Mouse (Mus musculus): ENCODE results near the gene Frzb.
"Not testable (repeated sequence)": the region's sequence is repeated elsewhere in the genome, so short reads cannot be mapped to it uniquely, and the experiment has no call there.

Gene Frzb

DNA sequence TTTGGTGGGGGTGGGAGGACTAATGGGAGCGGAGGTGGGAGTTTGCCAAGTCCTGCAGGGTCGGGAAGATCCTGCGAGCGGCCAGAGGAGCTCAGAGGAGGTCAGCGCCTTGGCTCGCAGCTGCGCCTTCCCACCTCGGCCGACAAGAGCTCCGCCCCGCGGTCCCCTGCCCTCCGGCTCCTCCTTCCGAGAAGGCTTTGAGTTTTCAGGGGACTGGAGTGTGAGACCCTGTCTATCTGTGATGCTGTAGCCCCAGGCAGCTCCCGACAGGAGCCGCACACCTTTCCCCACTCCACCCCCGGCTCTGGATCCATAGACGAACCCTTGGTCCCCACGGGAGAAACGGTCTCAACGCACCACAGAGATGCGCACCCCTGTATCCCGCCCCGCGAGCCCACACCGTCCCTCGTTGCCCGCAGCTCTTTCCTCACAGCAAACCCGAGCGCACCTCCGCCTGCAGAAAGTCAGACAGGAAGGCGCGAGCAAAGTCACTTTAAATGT, at the start of gene Frzb:
Gene Frzb, minus strand, starts transcription at position 335 of the 501 bp plus-strand sequence.
- peak; percentile 28 to 32 for DNase-seq (ENCODE audit: low spot score in 2 of 2)

DNA sequence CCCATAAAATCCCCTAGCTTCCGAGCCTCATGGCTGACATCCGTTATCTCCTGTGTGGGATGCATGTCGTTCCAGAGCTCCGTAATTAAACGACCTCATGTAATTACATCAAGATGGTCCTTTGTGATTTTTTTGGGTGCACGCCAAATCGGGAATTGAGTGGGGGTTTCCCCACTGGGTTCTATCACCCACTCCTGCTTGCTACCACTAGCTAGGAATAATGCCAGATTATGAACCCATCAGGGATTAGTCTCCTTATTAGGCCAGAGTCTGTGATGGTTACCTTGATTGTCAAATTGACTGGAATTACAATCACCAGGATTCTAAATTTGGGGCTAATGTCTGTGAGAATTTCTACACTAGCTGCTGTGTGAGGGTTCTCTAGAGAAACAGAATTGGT, 47.9 kb upstream of the Frzb start:
- not testable (repeated sequence) for DNase-seq (ENCODE audit: low spot score in 2 of 2)

DNA sequence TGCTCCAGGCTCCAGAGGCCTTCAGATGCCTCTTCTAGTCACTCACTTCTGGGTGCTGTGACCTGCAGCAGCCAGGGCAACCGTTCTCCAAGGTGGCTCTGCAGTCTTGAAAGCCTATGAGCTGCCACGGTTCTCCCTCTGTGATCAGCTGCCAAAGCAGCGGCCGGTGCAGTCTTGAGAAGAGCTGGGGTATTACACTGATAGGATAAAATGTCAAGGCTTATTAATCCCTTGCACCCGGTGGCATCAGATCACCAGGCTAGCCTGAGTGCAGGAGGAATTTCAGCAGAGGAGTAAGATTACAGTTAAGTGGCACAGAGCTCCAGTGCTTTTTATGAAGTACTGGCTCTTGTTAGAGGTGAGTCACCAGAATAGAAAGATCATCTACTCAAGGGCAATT, 39.4 kb upstream of the Frzb start:
- DNase-seq (ENCODE audit: low spot score in 2 of 2): no peak

DNA sequence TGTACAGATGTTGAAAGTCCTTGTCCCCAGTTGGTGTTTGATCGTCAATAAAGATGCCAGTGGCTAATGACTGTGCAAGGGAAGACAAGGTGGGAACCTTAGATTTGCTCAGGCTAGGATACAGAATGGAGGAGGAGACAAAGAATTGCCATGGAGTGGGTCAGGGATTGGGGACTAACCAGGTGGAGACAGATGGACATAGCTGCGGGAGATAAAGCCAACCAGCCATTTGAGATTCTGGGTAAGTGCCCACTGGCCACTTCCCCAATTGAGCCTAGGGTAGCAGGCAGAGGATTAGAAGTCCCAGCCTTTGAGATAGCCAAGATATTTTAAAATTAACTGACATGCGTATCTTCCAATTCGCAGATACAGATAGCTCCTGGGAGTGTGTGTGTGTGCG, 37.5 kb upstream of the Frzb start:
- DNase-seq (ENCODE audit: low spot score in 2 of 2): no peak

DNA sequence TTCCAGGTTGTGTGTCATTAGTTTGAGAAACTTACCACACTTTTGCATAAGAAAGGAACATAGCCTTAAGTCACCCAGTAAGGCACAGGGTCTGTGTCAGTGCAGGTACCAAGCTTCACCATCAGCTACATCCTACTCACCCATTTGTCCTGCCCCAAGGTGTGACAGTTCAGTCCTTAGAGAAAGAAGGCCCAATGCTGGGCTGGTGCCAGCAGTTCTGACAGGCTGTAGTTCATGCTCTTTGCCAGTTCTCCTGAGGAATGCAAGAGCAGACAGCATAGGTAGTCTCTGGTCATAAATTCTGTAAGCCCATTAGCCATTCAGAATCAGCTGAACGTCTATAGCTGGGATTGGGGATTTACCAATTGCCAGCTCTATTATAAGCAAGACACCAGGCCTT, 28.4 kb upstream of the Frzb start:
- no peak for DNase-seq (ENCODE audit: low spot score in 2 of 2)

DNA sequence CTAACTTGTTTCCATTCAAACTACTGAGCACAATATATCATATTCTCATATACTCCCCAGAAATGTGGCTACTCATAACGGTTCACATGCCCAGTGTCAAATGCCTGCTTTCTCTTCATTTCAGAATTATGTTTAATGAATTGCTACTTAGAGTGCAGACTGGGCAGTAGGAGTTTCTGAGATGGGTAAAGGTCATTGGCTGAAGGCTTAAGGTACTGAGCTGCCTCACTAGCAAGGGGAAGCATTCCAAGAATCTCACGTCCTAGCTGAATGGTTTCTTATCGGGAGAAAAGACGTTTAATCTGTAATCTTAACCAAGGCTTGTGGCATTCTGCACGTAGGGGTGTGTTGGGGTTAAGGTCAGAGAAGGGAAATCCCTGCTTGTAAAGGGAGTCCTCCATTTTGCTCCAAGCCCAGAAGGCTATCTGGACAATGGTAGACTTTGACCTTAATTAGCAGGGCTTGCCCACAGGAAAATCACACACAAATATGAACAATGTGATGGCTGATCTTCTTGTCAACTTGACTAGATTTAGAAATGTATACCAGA, 26.9 kb upstream of the Frzb start:
- DNase-seq (ENCODE audit: low spot score in 2 of 2): no peak

DNA sequence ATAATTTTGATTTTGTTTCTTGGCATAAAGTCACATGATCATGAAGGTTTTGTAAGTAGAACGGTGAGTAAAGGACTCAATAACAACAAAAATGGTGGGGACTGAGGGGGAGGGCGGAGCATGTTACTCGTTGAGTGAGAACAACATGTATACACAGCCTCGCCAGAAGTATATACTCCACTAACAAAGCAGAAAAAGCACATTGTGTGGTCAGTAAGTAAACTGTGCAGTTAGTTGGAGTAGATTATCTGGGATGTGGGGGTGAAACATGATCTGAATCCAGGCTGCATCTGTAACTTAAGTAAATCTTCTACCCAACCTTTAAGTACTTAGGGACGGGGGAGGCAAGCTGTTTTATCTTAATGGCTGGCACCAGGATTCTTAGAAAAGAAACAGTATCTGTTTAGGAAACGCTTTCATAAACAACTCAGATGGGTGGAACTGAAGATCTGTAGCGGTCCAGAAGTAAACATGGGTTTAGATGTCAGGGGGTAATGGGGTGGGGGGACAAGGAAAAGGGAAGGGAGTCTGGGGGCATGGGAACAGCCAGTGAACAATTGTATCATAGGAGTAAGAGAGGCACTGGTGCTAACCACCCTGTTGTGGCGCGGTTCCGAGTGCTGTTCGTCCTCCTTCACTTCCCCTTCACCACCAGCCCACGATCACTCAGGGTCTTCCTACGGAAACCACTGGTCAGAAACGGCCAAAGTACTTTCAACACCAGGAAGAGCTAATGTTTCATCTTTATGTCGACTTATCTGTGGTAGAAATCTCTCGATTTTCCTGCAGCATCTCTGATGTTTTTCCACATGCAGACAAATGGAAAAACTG, 18.8 kb upstream of the Frzb start:
- DNase-seq (ENCODE audit: low spot score in 2 of 2): no peak

DNA sequence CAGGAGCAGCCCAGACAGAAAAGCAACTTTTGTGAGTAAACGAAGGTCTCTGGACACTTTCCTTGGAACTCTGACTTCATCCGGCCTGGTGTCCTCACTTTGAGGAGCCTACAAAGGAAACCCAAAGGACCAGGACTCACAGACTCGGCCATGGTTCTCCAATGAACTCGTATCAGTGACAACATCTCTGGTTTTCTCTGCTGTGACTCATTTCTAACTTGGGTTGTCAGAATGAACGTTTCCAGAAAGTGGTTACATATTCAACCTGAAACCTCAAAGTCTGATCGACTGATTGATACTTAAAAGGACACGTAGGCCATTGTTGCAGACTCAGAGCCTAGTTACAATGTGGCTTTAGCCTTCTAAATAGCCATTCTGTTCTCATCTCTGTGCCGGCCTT, 14.4 kb upstream of the Frzb start:
- DNase-seq (ENCODE audit: low spot score in 2 of 2): no peak

DNA sequence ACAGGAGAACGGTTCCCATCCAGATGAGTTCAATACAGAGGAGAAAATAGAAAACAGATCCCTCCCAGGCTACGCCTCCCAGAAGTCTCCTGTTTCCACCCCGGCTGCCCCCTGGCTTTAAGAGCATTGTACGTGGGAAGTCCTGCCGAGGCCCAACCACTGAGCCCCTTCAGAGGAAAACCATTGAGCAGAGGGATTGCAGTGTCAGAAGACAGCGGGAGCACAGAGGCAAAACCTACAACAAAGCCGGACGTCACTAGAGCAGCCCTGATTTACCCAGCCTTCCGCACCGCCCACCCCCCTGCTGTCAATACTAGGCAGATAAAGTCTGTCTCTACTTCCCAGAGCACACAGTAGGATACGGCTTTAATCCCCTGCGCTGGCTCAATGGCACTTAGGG, 806 bp upstream of the Frzb start:
- peak in 1 of 2 experiments; percentile 17 for DNase-seq (ENCODE audit: low spot score in 2 of 2)

DNA sequence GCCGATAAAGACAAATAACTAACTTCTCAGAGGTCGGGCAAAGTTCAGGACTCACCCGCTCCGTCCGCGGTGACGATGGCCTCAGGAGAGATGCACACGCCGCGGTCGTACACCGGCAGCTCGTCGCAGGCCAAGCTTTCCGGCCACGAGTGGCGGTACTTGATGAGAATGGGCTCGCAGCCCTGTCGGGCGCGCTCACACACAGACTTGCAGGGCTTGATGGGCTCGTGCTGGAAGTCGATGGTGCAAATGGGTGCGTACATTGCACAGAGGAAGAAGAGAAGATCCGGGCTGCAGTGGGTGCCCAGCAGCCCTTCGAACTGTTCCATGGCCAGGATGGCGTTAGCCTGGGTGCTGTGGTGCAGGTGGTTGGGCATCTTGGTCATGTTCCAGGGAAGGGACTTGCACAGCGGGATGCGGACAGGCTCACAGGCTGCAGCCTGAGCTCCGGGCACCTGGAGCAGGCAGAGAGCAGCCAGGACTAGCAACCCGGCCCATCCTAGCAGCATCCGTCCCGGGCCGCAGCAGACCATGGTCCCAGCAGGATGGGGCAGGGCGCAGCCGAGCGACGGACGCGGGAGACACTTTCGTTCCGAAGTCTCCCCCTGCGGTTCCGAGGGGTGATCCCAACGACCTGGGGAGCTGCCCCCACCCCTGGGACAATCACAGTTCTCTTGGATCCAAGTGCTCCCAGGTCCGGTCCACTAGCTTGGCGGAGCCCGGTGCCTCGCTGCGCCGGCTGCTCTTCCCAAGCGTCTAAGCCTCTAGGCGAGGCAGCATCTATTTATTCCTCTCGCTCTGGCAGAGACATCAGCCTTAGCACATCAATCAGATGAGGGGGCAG, 895 bp downstream of the Frzb start:
- DNase-seq (ENCODE audit: low spot score in 2 of 2): peak; percentile 34 to 58

DNA sequence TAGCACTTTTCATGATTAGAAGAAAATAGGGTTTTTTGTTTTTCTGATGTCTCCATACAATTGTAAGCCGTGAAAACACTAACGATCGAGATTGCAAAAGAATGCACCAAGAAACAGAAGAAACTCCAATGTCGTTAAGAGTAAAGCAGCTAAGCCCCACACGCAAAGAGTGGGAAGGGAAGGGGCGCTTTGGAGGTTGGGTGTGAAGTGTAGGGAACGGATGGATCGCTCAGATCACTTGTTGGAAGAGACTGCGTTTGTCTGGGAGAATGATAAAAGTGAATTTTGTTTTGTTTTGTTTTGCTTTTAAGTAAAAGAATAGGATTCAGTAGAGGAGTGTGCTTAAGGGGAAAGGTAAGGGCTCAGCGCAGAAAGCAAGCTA, 1.5 kb downstream of the Frzb start:
- peak in 1 of 2 experiments; percentile 6 for DNase-seq (ENCODE audit: low spot score in 2 of 2)

DNA sequence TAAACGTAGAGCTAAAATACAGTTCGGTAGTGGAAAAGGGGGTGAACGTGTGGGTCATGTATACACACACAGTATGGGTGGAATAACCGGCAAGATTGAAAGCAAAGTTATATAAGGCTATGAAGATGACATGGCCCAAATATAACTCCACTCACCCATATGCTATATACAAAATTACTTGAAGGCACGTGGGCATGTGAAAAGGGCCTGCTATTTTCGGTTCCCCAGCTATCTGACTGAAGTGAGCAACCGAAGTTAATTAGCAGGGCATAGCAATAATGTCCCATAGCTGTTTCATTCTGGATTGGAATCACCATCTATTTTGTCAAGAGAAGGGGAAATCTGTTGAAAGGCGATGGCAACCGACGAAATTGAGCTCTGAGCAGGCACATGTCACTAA, 1.9 kb downstream of the Frzb start:
- DNase-seq (ENCODE audit: low spot score in 2 of 2): peak in 1 of 2 experiments; percentile 32

DNA sequence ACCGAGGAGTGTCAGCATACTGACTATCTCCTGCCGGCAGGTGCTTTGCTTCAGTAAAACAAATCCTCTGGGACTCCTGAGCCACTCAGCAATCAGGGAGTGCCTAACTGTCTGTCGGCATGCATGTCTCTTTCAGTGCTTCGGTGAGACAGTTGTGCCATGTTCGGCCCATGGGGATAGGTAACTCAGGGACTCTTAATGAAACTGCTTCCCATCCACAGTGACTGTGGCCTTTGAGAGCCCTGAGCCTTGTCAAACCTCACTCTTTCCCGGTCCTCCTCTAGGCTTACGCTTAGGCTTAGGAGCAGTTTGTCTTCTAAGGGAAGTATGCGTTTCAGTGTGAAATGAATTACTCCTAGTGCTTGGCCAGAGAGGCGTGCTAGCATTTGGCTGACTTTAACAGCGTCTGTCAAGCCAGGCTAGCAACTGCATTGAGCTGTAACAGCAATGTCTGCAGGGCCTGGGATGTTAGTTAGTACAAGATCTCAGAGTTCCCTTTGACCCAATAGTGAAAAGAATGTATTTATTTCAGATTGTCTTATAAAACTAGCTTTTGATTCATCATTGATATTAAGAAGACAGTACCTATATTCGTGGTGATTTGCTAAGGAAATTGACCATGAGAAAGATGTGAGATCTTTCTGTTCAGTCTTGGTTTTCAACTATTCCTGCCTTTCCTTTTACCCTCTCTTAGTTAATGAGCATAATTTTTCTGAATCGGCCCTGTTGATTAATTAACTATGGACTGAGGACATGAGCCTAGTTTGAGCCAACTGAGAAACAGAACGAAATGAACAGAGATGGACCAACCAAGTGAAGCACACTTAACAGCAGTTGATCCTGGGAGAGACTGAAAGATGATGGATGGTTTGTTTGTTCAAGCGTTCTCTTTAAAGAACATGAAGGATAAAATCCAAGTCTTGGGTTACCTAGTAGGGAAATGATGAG, 2.7 kb downstream of the Frzb start:
- no peak for DNase-seq (ENCODE audit: low spot score in 2 of 2)

DNA sequence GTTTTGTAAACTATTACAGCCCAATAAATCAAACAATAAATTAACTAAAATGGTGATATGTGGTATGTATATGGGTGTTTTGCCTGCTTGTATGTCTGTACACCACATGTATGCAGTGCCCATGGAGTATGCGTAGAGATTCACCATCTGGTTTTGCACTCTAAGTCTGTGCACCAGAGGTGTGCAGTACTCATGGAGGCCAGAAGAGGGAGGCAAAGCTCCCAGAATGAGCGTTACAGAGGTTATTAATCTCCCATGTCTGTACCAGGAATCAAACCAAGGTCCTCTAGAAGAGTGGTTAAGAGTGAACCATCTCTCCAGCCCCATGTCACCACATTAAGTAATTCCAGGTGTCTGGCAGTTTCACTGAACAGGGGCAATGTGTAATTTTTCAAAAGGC, 3.5 kb downstream of the Frzb start:
- no peak for DNase-seq (ENCODE audit: low spot score in 2 of 2)

DNA sequence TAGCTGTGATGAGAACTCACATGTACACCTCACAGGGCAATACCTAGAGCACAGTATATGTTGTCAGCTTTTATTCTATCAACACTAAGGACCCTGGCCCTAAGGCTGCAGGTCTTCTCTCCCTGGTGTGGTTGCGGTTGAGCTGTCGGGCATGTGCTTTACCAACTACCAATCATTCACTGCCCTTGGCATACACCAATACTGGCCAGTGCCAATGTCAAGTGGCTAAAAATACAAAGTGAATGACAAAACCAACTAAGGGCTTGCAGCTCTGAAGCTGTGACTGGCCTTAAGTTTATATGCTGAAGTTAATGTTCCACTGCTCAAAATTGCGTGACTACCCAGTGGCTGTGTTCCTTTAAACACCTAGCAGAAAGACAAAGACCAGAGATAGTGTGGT, 6.0 kb downstream of the Frzb start:
- no peak for DNase-seq (ENCODE audit: low spot score in 2 of 2)

DNA sequence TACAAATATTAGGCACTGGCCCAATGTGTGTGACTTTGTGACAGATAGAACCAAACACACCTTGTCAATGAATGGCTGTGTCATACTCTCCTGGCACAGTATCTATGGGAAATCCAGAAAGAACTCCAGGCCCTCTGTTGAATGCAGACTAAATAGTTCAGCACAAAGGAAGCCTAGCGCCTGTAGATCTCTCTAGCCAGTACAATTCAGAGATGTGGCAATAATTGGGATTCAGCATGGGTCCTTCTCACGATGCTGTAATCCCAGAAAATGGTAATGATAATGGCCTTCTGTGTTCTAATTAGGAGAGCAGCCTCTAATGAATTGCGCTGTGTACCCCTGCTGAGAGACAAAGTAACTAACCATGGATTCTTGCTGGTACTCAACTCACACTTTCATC, 8.6 kb downstream of the Frzb start:
- DNase-seq (ENCODE audit: low spot score in 2 of 2): no peak

DNA sequence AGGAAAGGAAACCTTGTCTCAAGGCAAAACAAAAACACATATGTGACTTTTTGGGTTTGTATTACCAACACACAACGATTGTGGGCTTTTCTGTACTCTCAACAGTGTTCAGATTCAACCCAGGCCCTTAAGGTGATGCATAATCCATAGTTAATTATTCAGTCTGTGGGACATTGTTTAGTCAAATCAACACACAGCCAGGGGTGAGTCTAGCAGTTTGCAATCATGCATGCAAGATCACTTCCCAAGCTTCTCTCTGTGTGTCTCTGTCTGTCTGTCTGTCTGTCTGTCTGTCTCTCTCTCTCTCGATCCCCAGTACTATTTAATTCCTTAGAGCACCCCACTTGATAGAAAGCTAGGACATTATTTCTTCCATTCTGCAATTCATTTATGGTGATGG, 10.0 kb downstream of the Frzb start:
- DNase-seq (ENCODE audit: low spot score in 2 of 2): no peak

DNA sequence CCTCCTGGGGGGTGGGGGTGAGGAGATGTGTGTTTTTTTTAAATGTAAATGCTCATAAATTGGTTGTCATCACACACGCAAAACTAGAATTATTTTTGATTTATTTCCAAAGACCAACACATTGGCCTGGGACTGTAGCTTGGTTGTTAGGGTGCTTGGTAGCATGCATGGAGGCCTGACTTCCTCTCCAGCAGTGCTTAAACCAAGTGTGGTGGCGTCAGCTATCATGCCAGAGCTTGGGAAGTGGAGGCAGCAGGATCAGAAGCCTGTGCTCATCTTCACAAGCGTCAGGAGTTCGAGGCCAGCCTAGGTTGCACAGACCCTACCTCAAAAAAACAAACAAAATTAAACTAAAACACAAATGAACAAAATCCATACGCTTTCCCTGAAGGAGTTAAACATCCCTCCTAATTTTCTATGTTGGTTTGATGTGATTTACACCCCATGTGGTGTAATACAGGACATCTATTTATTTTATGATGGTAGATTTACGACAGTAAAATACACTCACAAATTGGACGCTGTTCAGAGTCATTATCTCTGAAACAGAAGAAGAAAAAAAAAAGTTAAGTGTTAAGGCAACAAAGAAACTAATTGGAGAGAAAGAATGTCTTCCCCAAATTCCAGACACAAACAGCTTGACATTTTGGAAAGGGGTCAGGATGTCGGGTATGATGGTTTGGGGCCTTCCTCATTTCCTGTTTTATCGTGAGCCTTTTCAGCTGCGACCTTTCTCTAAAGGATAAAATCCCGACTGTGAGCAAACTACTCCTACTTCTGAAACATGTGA, 12.4 kb downstream of the Frzb start:
- no peak for DNase-seq (ENCODE audit: low spot score in 2 of 2)

DNA sequence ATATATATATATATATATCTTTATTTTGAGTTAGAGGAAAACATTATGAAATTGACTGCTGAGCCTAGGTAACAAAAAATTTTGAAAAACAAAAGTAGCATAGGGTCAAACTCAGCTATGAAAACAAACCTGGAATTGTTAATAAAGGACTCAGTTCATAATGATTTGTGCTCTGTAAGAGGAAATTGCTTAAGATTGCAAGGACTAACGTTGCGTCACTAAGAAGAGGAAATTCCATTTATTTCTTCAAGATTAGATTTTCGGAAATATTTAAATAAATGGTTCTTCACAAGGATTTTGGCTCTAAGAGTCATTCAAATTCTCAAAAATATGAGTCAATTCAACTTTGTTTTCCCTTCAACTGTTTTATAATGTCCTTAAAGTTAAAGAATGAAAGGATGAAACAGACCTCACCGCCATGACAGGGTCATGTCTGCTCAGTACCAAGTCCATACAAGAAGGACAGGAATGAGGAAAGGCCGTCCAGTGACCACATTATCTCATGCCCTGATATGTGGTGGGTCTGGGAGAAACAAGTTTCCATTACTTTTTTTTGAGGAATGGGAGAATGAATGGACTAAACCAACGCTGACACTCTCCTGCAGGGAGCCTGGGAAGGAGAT, 14.1 kb downstream of the Frzb start:
- DNase-seq (ENCODE audit: low spot score in 2 of 2): no peak

Measured in frontal cortex, postnatal 36 days (tissue).